ENCODE assay signal across 8 mouse cellular contexts in genomic region chr4:42965039-42965719, GRCm38 (mm10). TPM values are rescaled to one million over a fixed set of nuclear protein-coding genes. Genes with fewer than 3 reads are reported as not detected.
DNase-seq lines count a peak whose midpoint lies in the region; ATAC-seq lines count a peak whose summit lies in the region.

No protein-coding gene starts in this region.

- no peaks in the 10 kb centered on the region for H3K9me3 ChIP-seq in kidney, embryonic 15.5 days (replicated peaks)

- no peak for ATAC-seq in kidney, embryonic 15.5 days (replicated peaks; ENCODE audit: low FRiP score)

- peak; percentile 66 to 68 for DNase-seq in right cerebral cortex, adult 2 months (ENCODE audit: low spot score in 2 of 2)
- DNase-seq in right cerebral cortex, postnatal 14 days = no peak
- DNase-seq in cerebellum, adult 9-10 months = peak; percentile 65
- DNase-seq in heart, adult 8-10 months (ENCODE audit: low spot score) = peak; percentile 38
- peak; percentile 53 for DNase-seq in lung, postnatal 14 days
- DNase-seq in retina, postnatal 1 day = peak; percentile 79
- no peak for DNase-seq in gastrocnemius, postnatal 10 days

- peak overlapping the region; percentile 41 for H3K4me2 ChIP-seq in kidney, embryonic 15.5 days

- H3K4me3 ChIP-seq in kidney, embryonic 15.5 days (replicated peaks) = no peak overlapping the region; the same call in 1 of the 2 replicates

- no peak overlapping the region for H3K27ac ChIP-seq in kidney, embryonic 15.5 days

- no peak overlapping the region for H3K9ac ChIP-seq in kidney, embryonic 15.5 days

- no peaks in the 10 kb centered on the region for H3K36me3 ChIP-seq in kidney, embryonic 15.5 days

- H3K27me3 ChIP-seq in kidney, embryonic 15.5 days = peaks cover 6% of the 10 kb centered on the region; the same call in 1 of the 2 replicates

- H3K4me1 ChIP-seq in kidney, embryonic 15.5 days = peaks cover 4% of the 10 kb centered on the region

- WGBS in kidney, embryonic 15.5 days = 12% methylated on average over 12 of the region's 12 CpGs

RNA-seq across cellular contexts. Expression of gene 1700022I11Rik, which starts 4.2 kb away (rescaled TPM):
- total RNA-seq in heart, adult 8-10 months (2022) = not detected
- 0.48 and 0.75 TPM in 2 replicates for polyA plus RNA-seq in kidney, embryonic 15.5 days (2015; fragmentation: Nextera tagmentation; extraction: Ambion mirVana)
- total RNA-seq in gastrocnemius, postnatal 10 days (2021) = not detected

RNA-seq across cellular contexts. Expression of gene Dnajb5, which starts 15.6 kb away (rescaled TPM):
- total RNA-seq in heart, adult 8-10 months (2022) = 100 to 1,000 TPM in 2 of 4 experiments, 10 to 100 TPM in 2; 65.1 to 119 (median 88.0) TPM
- polyA plus RNA-seq in kidney, embryonic 15.5 days (2015; fragmentation: Nextera tagmentation; extraction: Ambion mirVana) = 6.9 and 10.0 TPM in 2 replicates
- 100 to 1,000 TPM; 114 to 122 TPM for total RNA-seq in gastrocnemius, postnatal 10 days (2021)

RNA-seq across cellular contexts. Expression of gene Vcp, which starts 35.1 kb away (rescaled TPM):
- total RNA-seq in heart, adult 8-10 months (2022) = 100 to 1,000 TPM; 255 to 280 (median 263) TPM
- polyA plus RNA-seq in kidney, embryonic 15.5 days (2015; fragmentation: Nextera tagmentation; extraction: Ambion mirVana) = 547 and 571 TPM in 2 replicates
- 100 to 1,000 TPM; 270 to 274 TPM for total RNA-seq in gastrocnemius, postnatal 10 days (2021)

RNA-seq across cellular contexts. Expression of gene Fancg, which starts 45.1 kb away (rescaled TPM):
- total RNA-seq in heart, adult 8-10 months (2022) = 1 to 10 TPM; 1.7 to 2.8 (median 2.2) TPM
- 15.2 and 17.2 TPM in 2 replicates for polyA plus RNA-seq in kidney, embryonic 15.5 days (2015; fragmentation: Nextera tagmentation; extraction: Ambion mirVana)
- total RNA-seq in gastrocnemius, postnatal 10 days (2021) = 1 to 10 TPM; 2.9 to 5.0 TPM

RNA-seq across cellular contexts. Expression of gene Phf24, which starts 48.7 kb away (rescaled TPM):
- total RNA-seq in heart, adult 8-10 months (2022) = 1 to 10 TPM; 4.3 to 9.8 (median 7.0) TPM
- polyA plus RNA-seq in kidney, embryonic 15.5 days (2015; fragmentation: Nextera tagmentation; extraction: Ambion mirVana) = 0.26 and 0.93 TPM in 2 replicates
- total RNA-seq in gastrocnemius, postnatal 10 days (2021) = 1 to 10 TPM in 1 of 2 experiments, under 1 TPM in 1; 0.78 to 1.3 TPM

Comparison
In these comparisons a context has a peak if more than half of its experiments do, and no peak if none do; other contexts are left out.
1. DNase-seq: peak in right cerebral cortex, adult 2 months (2 of 2), cerebellum, adult 9-10 months (single experiment), heart, adult 8-10 months (single experiment), lung, postnatal 14 days (single experiment) and retina, postnatal 1 day (single experiment); none in right cerebral cortex, postnatal 14 days (single experiment) and gastrocnemius, postnatal 10 days (single experiment).